Mouse (Mus musculus) spleen, postnatal 4 days (tissue): ENCODE measurements at regions not wholly inside any gene's neighbourhood (a gene's known extent, or its start where the extent isn't known, plus 50 kb on each side); places are given as distances from the start of the nearest gene placed in this dataset.

Experiments used
- DNase-seq, 2 experiments: peaks; one replicate each; pipeline ENCODE4 v3.0.0; 2022; ENCODE audit warnings: low spot score in 2 of 2

- no peak for DNase-seq
Observed at GRCm38 (mm10) chr9:100097028-100097427, 221.1 kb upstream of the Sox14 start.

- DNase-seq: no peak
Observed at GRCm38 (mm10) chr9:100095559-100095959, 219.6 kb upstream of the Sox14 start.

GRCm38 (mm10) chr9:100094956-100095558 lies 219.1 kb upstream of the Sox14 start:
- no peak for DNase-seq

- DNase-seq: no peak
Observed at GRCm38 (mm10) chr9:100071141-100071540, 195.2 kb upstream of the Sox14 start.

- no peak for DNase-seq
Observed at GRCm38 (mm10) chr9:100058541-100058940, 182.6 kb upstream of the Sox14 start.

- no peak for DNase-seq
Observed at GRCm38 (mm10) chr9:100046213-100046807, 170.3 kb upstream of the Sox14 start.

- DNase-seq: no peak
Observed at GRCm38 (mm10) chr9:100045636-100046035, 169.7 kb upstream of the Sox14 start.

GRCm38 (mm10) chr9:100041776-100042175 lies 165.8 kb upstream of the Sox14 start:
- no peak for DNase-seq

GRCm38 (mm10) chr9:100023641-100024040 lies 147.7 kb upstream of the Sox14 start:
- no peak for DNase-seq

- DNase-seq: no peak
Observed at GRCm38 (mm10) chr9:100022035-100022434, 146.1 kb upstream of the Sox14 start.

GRCm38 (mm10) chr9:99995204-99995603 lies 119.2 kb upstream of the Sox14 start:
- DNase-seq: peak in 1 of 2 experiments; percentile 47

- DNase-seq: peak in 1 of 2 experiments; percentile 47
Observed at GRCm38 (mm10) chr9:99994285-99995144, 118.5 kb upstream of the Sox14 start.

- DNase-seq: no peak
Observed at GRCm38 (mm10) chr9:99987376-99987775, 111.4 kb upstream of the Sox14 start.

- DNase-seq: no peak
Observed at GRCm38 (mm10) chr9:99980734-99981133, 104.8 kb upstream of the Sox14 start.

GRCm38 (mm10) chr9:99961561-99961960 lies 85.6 kb upstream of the Sox14 start:
- DNase-seq: no peak

- DNase-seq: no peak
Observed at GRCm38 (mm10) chr9:99954720-99955119, 78.8 kb upstream of the Sox14 start.

- no peak for DNase-seq
Observed at GRCm38 (mm10) chr9:99954038-99954618, 78.2 kb upstream of the Sox14 start.
